Mouse (Mus musculus) stomach, embryonic 15.5 days (tissue): ENCODE results near the gene Chrna7. TPM values are rescaled to one million over a fixed set of nuclear protein-coding genes. Genes with fewer than 3 reads are reported as not detected.

Experiments
- ATAC-seq: fragments of 200-750 bp; cut with Nextera tagmentation; 2 replicates; pipeline ENCODE4 v1.8.0; 2017; ENCODE audit warnings: low read depth, moderate number of reproducible peaks, moderate TSS enrichment; ENCODE audit not compliant: insufficient read depth, low FRiP score
- H3K27ac ChIP-seq: fragments of 300-500 bp; sonication (generic); 2 replicates; pipeline ENCODE4 v1.5.1; 2015; ENCODE audit warnings: mild to moderate bottlenecking, inconsistent platforms
- H3K27me3 ChIP-seq: fragments of 300-500 bp; sonication (generic); replicated peaks from 2 replicates; pipeline ENCODE4 v1.6.1; 2015; ENCODE audit warnings: inconsistent platforms
- H3K36me3 ChIP-seq: fragments of 300-500 bp; sonication (generic); 2 replicates; pipeline ENCODE4 v1.6.1; 2015; ENCODE audit warnings: inconsistent platforms
- H3K4me1 ChIP-seq: fragments of 300-500 bp; sonication (generic); 2 replicates; pipeline ENCODE4 v1.6.1; 2015; ENCODE audit warnings: inconsistent platforms
- H3K4me2 ChIP-seq: fragments of 300-500 bp; sonication (generic); 2 replicates; pipeline ENCODE4 v1.6.1; 2015; ENCODE audit warnings: mild to moderate bottlenecking, inconsistent platforms
- H3K4me3 ChIP-seq: fragments of 300-500 bp; sonication (generic); replicated peaks from 2 replicates; pipeline ENCODE4 v1.5.1; 2015; ENCODE audit warnings: inconsistent platforms
- H3K9ac ChIP-seq: fragments of 300-500 bp; sonication (generic); 2 replicates; pipeline ENCODE4 v1.6.1; 2015; ENCODE audit warnings: inconsistent platforms
- H3K9me3 ChIP-seq: fragments of 300-500 bp; sonication (generic); 2 replicates; pipeline ENCODE4 v1.6.1; 2016; ENCODE audit warnings: inconsistent platforms
- WGBS: fragments of 180-500 bp; shearing (Covaris S2); methylation state at CpG from one replicate; pipeline ENCODE4 v1.1.7; 2015; 5-methylcytosine and 5-hydroxymethylcytosine counted together
- polyA plus RNA-seq: library from polyadenylated mRNA; unstranded; fragments of >200 nt; fragmentation: Nextera tagmentation; extraction: Ambion mirVana; gene quantifications from 2 replicates; pipeline ENCODE4 v1.2.1, GENCODE M21; 2015

Chrna7 gene
- polyA plus RNA-seq, 1 experiment from 2014 or later: 1.6 TPM

- H3K36me3 ChIP-seq: no peaks in the 10 kb centered on the region
- WGBS: 74% methylated on average over 7 of the region's 7 CpGs
- H3K9me3 ChIP-seq: no peaks in the 10 kb centered on the region
- no peaks in the 10 kb centered on the region for H3K4me1 ChIP-seq
- H3K27ac ChIP-seq: no peak overlapping the region
- no peak overlapping the region for H3K9ac ChIP-seq
- no peak overlapping the region for H3K4me3 ChIP-seq
- no peaks in the 10 kb centered on the region for H3K27me3 ChIP-seq
- no peak overlapping the region for H3K4me2 ChIP-seq
- ATAC-seq: no peak
These were observed 50.0 kb downstream of the Chrna7 start for GRCm38 (mm10) chr7:63162272-63162864.

GRCm38 (mm10) chr7:63153239-63153638 lies 59.1 kb downstream of the Chrna7 start:
- ATAC-seq: no peak
- Histone ChIP-seq H3K4me3 (no peak overlapping the region), H3K27me3 (no peaks in the 10 kb centered on the region), H3K36me3 (no peaks in the 10 kb centered on the region), H3K9ac (no peak overlapping the region), H3K9me3 (no peaks in the 10 kb centered on the region), H3K27ac (no peak overlapping the region), H3K4me1 (no peaks in the 10 kb centered on the region), H3K4me2 (no peak overlapping the region)
- 50% methylated on average over 1 of the region's 1 CpGs for WGBS

- ATAC-seq: no peak
- Histone ChIP-seq H3K9ac (no peak overlapping the region), H3K9me3 (no peaks in the 10 kb centered on the region), H3K4me2 (no peak overlapping the region), H3K27me3 (no peaks in the 10 kb centered on the region), H3K36me3 (no peaks in the 10 kb centered on the region), H3K27ac (no peak overlapping the region), H3K4me1 (no peaks in the 10 kb centered on the region), H3K4me3 (no peak overlapping the region)
- WGBS: 60% methylated on average over 3 of the region's 3 CpGs
These were observed 63.6 kb downstream of the Chrna7 start for GRCm38 (mm10) chr7:63148740-63149139.

GRCm38 (mm10) chr7:63148321-63148720 lies 64.0 kb downstream of the Chrna7 start:
- Histone ChIP-seq H3K9ac (no peak overlapping the region), H3K27me3 (no peaks in the 10 kb centered on the region), H3K27ac (no peak overlapping the region), H3K4me3 (no peak overlapping the region), H3K36me3 (no peaks in the 10 kb centered on the region), H3K4me1 (no peaks in the 10 kb centered on the region), H3K9me3 (no peaks in the 10 kb centered on the region), H3K4me2 (no peak overlapping the region)
- ATAC-seq: no peak
- 82% methylated on average over 5 of the region's 5 CpGs for WGBS

GRCm38 (mm10) chr7:63122547-63122946 lies 89.8 kb downstream of the Chrna7 start:
- Histone ChIP-seq H3K4me2 (no peak overlapping the region), H3K9ac (no peak overlapping the region), H3K4me3 (no peak overlapping the region), H3K9me3 (no peaks in the 10 kb centered on the region), H3K4me1 (no peaks in the 10 kb centered on the region), H3K36me3 (no peaks in the 10 kb centered on the region), H3K27ac (no peak overlapping the region), H3K27me3 (no peaks in the 10 kb centered on the region)
- 23% methylated on average over 2 of the region's 2 CpGs for WGBS
- ATAC-seq: no peak

GRCm38 (mm10) chr7:63113671-63114070 lies 98.7 kb downstream of the Chrna7 start:
- H3K4me3 ChIP-seq: no peak overlapping the region
- no peak overlapping the region for H3K4me2 ChIP-seq
- no peaks in the 10 kb centered on the region for H3K9me3 ChIP-seq
- H3K9ac ChIP-seq: no peak overlapping the region
- no peaks in the 10 kb centered on the region for H3K36me3 ChIP-seq
- H3K4me1 ChIP-seq: no peaks in the 10 kb centered on the region
- ATAC-seq: no peak
- 42% methylated on average over 2 of the region's 2 CpGs for WGBS
- H3K27me3 ChIP-seq: no peaks in the 10 kb centered on the region
- no peak overlapping the region for H3K27ac ChIP-seq

- no peak for ATAC-seq
- Histone ChIP-seq H3K36me3 (no peaks in the 10 kb centered on the region), H3K9me3 (no peaks in the 10 kb centered on the region), H3K27ac (no peak overlapping the region), H3K9ac (no peak overlapping the region), H3K4me2 (no peak overlapping the region), H3K4me1 (no peaks in the 10 kb centered on the region), H3K4me3 (no peak overlapping the region), H3K27me3 (no peaks in the 10 kb centered on the region)
- WGBS: 79% methylated on average over 2 of the region's 2 CpGs
These were observed 99.1 kb downstream of the Chrna7 start for GRCm38 (mm10) chr7:63113252-63113651.

GRCm38 (mm10) chr7:63109348-63109747 lies 103.0 kb downstream of the Chrna7 start:
- no peak overlapping the region for H3K9ac ChIP-seq
- no peaks in the 10 kb centered on the region for H3K9me3 ChIP-seq
- no peak overlapping the region for H3K4me3 ChIP-seq
- H3K27ac ChIP-seq: no peak overlapping the region
- H3K36me3 ChIP-seq: no peaks in the 10 kb centered on the region
- no peaks in the 10 kb centered on the region for H3K27me3 ChIP-seq
- no peaks in the 10 kb centered on the region for H3K4me1 ChIP-seq
- WGBS: 53% methylated on average over 4 of the region's 4 CpGs
- no peak overlapping the region for H3K4me2 ChIP-seq
- ATAC-seq: no peak

GRCm38 (mm10) chr7:63085954-63086353 lies 126.4 kb downstream of the Chrna7 start:
- 85% methylated on average over 4 of the region's 4 CpGs for WGBS
- ATAC-seq: no peak

GRCm38 (mm10) chr7:63084351-63085003 lies 127.9 kb downstream of the Chrna7 start:
- H3K4me2 ChIP-seq: no peak overlapping the region
- H3K36me3 ChIP-seq: no peaks in the 10 kb centered on the region
- WGBS: 0% methylated on average over 1 of the region's 1 CpGs
- H3K27me3 ChIP-seq: no peaks in the 10 kb centered on the region
- no peaks in the 10 kb centered on the region for H3K9me3 ChIP-seq
- H3K4me3 ChIP-seq: no peak overlapping the region
- H3K4me1 ChIP-seq: no peaks in the 10 kb centered on the region
- no peak overlapping the region for H3K9ac ChIP-seq
- no peak overlapping the region for H3K27ac ChIP-seq
- no peak for ATAC-seq

More at GRCm38 (mm10) chr7:63085954-63086353, 126.4 kb downstream of the Chrna7 start:
- Histone ChIP-seq H3K27me3 (no peaks in the 10 kb centered on the region), H3K4me2 (no peak overlapping the region), H3K36me3 (no peaks in the 10 kb centered on the region), H3K9me3 (no peaks in the 10 kb centered on the region), H3K27ac (no peak overlapping the region), H3K4me3 (no peak overlapping the region), H3K4me1 (no peaks in the 10 kb centered on the region), H3K9ac (no peak overlapping the region)

- ATAC-seq: no peak
- H3K4me3 ChIP-seq: no peak overlapping the region
- no peak overlapping the region for H3K9ac ChIP-seq
- WGBS: 72% methylated on average over 2 of the region's 2 CpGs
- H3K27ac ChIP-seq: no peak overlapping the region
- no peaks in the 10 kb centered on the region for H3K4me1 ChIP-seq
- no peaks in the 10 kb centered on the region for H3K36me3 ChIP-seq
- no peak overlapping the region for H3K4me2 ChIP-seq
- H3K27me3 ChIP-seq: no peaks in the 10 kb centered on the region
- no peaks in the 10 kb centered on the region for H3K9me3 ChIP-seq
These were observed 151.4 kb downstream of the Chrna7 start for GRCm38 (mm10) chr7:63060996-63061395.
